Mouse (Mus musculus) hindbrain, embryonic 11.5 days (tissue): ENCODE results near the gene Cryzl1. TPM values are rescaled to one million over a fixed set of nuclear protein-coding genes. Genes with fewer than 3 reads are reported as not detected.

Experiments
- ATAC-seq: fragments of 200-750 bp; cut with Nextera tagmentation; 2 replicates; pipeline ENCODE4 v1.8.0; 2017; ENCODE audit warnings: mild to moderate bottlenecking, moderate TSS enrichment, moderate library complexity; ENCODE audit not compliant: low FRiP score
- DNase-seq: peaks from one replicate; pipeline ENCODE4 v3.0.0-alpha.2; 2015; ENCODE audit warnings: low spot score
- H3K27ac ChIP-seq: fragments of 300-500 bp; sonication (generic); 2 replicates; pipeline ENCODE4 v1.5.1; 2014; ENCODE audit warnings: mild to moderate bottlenecking, low read depth, low read length
- H3K27me3 ChIP-seq: fragments of 300-500 bp; sonication (generic); 2 replicates; pipeline ENCODE4 v1.6.1; 2014; ENCODE audit warnings: mild to moderate bottlenecking, low read length, moderate library complexity, mixed read lengths; ENCODE audit not compliant: control insufficient read depth, insufficient read depth
- H3K36me3 ChIP-seq: fragments of 300-500 bp; sonication (generic); 2 replicates; pipeline ENCODE4 v1.6.1; 2014; ENCODE audit warnings: mild to moderate bottlenecking, low read length, moderate library complexity, mixed read lengths; ENCODE audit not compliant: control insufficient read depth, insufficient read depth
- H3K4me1 ChIP-seq: fragments of 300-500 bp; sonication (generic); replicated peaks from 2 replicates; pipeline ENCODE4 v1.6.1; 2014; ENCODE audit warnings: low read length, mixed read lengths; ENCODE audit not compliant: control insufficient read depth, insufficient read depth
- H3K4me2 ChIP-seq: fragments of 300-500 bp; sonication (generic); replicated peaks from 2 replicates; pipeline ENCODE4 v1.6.1; 2014; ENCODE audit warnings: mild to moderate bottlenecking, low read depth, low read length
- H3K4me3 ChIP-seq: fragments of 300-500 bp; sonication (generic); 2 replicates; pipeline ENCODE4 v1.5.1; 2014; ENCODE audit warnings: low read depth, low read length
- H3K9ac ChIP-seq: fragments of 300-500 bp; sonication (generic); 2 replicates; pipeline ENCODE4 v1.6.1; 2014; ENCODE audit warnings: low read depth, low read length
- H3K9me3 ChIP-seq: fragments of 300-500 bp; sonication (generic); 2 replicates; pipeline ENCODE4 v1.6.1; 2016; ENCODE audit warnings: low read length; ENCODE audit not compliant: control insufficient read depth
- WGBS: fragments of 180-500 bp; shearing (Covaris S2); extraction: QIAGEN DNeasy Blood & Tissue Kit; methylation state at CpG from one replicate; pipeline ENCODE4 v1.1.7; 2014; 5-methylcytosine and 5-hydroxymethylcytosine counted together
- polyA plus RNA-seq: library from polyadenylated mRNA; unstranded; fragments of >200 nt; fragmentation: Nextera tagmentation; extraction: Ambion mirVana; gene quantifications from 2 replicates; pipeline ENCODE4 v1.2.1, GENCODE M21; 2014

Gene Cryzl1
- polyA plus RNA-seq, 1 experiment from 2014 or later, result 93.4 TPM

GRCm38 (mm10) chr16:91765121-91765815 lies 36.5 kb upstream of the Cryzl1 start:
- Histone ChIP-seq H3K27me3 (no peaks in the 10 kb centered on the region), H3K4me1 (peaks cover 9% of the 10 kb centered on the region), H3K4me3 (no peak overlapping the region), H3K36me3 (no peaks in the 10 kb centered on the region), H3K9me3 (no peaks in the 10 kb centered on the region), H3K4me2 (no peak overlapping the region), H3K27ac (no peak overlapping the region), H3K9ac (no peak overlapping the region)
- DNase-seq (no peak), ATAC-seq (no peak)
- 82% methylated on average over 15 of the region's 15 CpGs for WGBS

DNA sequence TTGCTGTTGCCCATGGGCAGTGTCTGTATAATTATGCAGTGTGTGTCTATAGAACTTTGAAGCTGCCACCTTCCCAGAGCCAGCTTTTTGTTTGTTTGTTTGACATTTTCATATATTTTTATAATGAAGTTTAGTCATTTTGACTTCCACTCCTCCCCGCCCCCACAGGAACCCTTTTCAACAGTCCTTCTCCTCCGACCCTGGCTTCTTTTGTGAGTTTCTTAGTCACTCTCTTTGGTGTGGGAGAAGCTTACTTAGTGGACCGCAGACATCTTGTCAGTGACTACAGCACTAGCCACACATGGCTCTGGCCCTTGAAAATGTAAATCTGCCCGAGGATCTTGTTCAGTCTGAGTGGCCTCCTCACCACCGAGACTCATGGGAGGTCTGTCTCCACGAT lies 35.6 kb upstream of the Cryzl1 start:
- no peaks in the 10 kb centered on the region for H3K9me3 ChIP-seq
- peaks cover 5% of the 10 kb centered on the region; the same call in 1 of the 2 replicates for H3K4me1 ChIP-seq
- H3K4me2 ChIP-seq, result no peak overlapping the region
- no peak overlapping the region for H3K27ac ChIP-seq
- no peaks in the 10 kb centered on the region for H3K36me3 ChIP-seq
- H3K9ac ChIP-seq, result no peak overlapping the region
- ATAC-seq (no peak), DNase-seq (no peak)
- H3K4me3 ChIP-seq, result no peak overlapping the region
- H3K27me3 ChIP-seq, result no peaks in the 10 kb centered on the region
- WGBS, result 72% methylated on average over 6 of the region's 6 CpGs

GRCm38 (mm10) chr16:91763975-91764374 lies 35.2 kb upstream of the Cryzl1 start:
- no peak overlapping the region for H3K9ac ChIP-seq
- no peaks in the 10 kb centered on the region for H3K9me3 ChIP-seq
- DNase-seq (no peak), ATAC-seq (no peak)
- H3K4me2 ChIP-seq, result no peak overlapping the region
- 60% methylated on average over 6 of the region's 6 CpGs for WGBS
- H3K4me1 ChIP-seq, result peaks cover 5% of the 10 kb centered on the region; the same call in 1 of the 2 replicates
- H3K27me3 ChIP-seq, result no peaks in the 10 kb centered on the region
- H3K27ac ChIP-seq, result 0 out of 2 replicates have a peak overlapping the region, but pooled peaks have one; percentile 9
- H3K36me3 ChIP-seq, result no peaks in the 10 kb centered on the region
- no peak overlapping the region for H3K4me3 ChIP-seq

GRCm38 (mm10) chr16:91762476-91762875 lies 33.7 kb upstream of the Cryzl1 start:
- no peaks in the 10 kb centered on the region for H3K27me3 ChIP-seq
- no peak overlapping the region for H3K9ac ChIP-seq
- H3K4me1 ChIP-seq, result peaks cover 5% of the 10 kb centered on the region; the same call in 1 of the 2 replicates
- no peak overlapping the region for H3K27ac ChIP-seq
- whole genome bisulfite sequencing, result 84% methylated on average over 7 of the region's 7 CpGs
- ATAC-seq, result no peak
- H3K4me2 ChIP-seq, result no peak overlapping the region
- H3K9me3 ChIP-seq, result no peaks in the 10 kb centered on the region
- DNase-seq, result no peak
- H3K4me3 ChIP-seq, result no peak overlapping the region
- H3K36me3 ChIP-seq, result no peaks in the 10 kb centered on the region

GRCm38 (mm10) chr16:91761761-91762160 lies 33.0 kb upstream of the Cryzl1 start:
- no peaks in the 10 kb centered on the region for H3K36me3 ChIP-seq
- H3K27me3 ChIP-seq, result no peaks in the 10 kb centered on the region
- no peak overlapping the region for H3K9ac ChIP-seq
- WGBS, result 84% methylated on average over 3 of the region's 3 CpGs
- no peaks in the 10 kb centered on the region for H3K9me3 ChIP-seq
- peaks cover 5% of the 10 kb centered on the region for H3K4me1 ChIP-seq
- ATAC-seq (no peak), DNase-seq (no peak)
- no peak overlapping the region for H3K4me3 ChIP-seq
- no peak overlapping the region for H3K27ac ChIP-seq
- H3K4me2 ChIP-seq, result no peak overlapping the region

GRCm38 (mm10) chr16:91761202-91761601 lies 32.4 kb upstream of the Cryzl1 start:
- ATAC-seq (no peak), DNase-seq (no peak)
- Histone ChIP-seq H3K4me2 (no peak overlapping the region), H3K4me1 (peaks cover 5% of the 10 kb centered on the region), H3K36me3 (no peaks in the 10 kb centered on the region), H3K4me3 (no peak overlapping the region), H3K9ac (no peak overlapping the region), H3K27ac (no peak overlapping the region), H3K9me3 (no peaks in the 10 kb centered on the region), H3K27me3 (no peaks in the 10 kb centered on the region)
- WGBS, result 86% methylated on average over 9 of the region's 9 CpGs

DNA sequence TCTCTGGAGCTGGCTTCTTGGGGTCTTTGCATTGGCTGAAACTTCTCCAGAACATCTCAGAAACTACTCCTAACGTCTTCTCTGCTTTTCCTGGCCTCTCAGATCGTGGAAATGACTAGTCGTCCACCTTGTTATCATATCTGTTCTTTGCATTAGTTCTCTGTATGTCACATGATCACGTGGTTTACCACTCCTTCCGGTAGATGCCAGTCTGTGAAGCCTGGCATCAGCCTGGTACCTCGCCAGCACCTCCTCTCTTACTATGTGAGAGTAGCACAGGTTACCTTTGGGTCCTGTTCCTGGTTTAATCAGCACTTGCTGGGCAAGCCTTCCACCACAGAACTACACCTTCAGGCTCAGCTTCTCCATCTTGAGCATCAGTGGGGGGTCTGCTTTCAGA lies 26.2 kb upstream of the Cryzl1 start:
- ATAC-seq (no peak), DNase-seq (no peak)
- WGBS, result 88% methylated on average over 6 of the region's 6 CpGs
- Histone ChIP-seq H3K9me3 (no peaks in the 10 kb centered on the region), H3K4me1 (no peaks in the 10 kb centered on the region; the same call in 1 of the 2 replicates), H3K36me3 (no peaks in the 10 kb centered on the region), H3K27me3 (no peaks in the 10 kb centered on the region), H3K4me2 (no peak overlapping the region), H3K4me3 (no peak overlapping the region), H3K27ac (no peak overlapping the region), H3K9ac (no peak overlapping the region)

DNA sequence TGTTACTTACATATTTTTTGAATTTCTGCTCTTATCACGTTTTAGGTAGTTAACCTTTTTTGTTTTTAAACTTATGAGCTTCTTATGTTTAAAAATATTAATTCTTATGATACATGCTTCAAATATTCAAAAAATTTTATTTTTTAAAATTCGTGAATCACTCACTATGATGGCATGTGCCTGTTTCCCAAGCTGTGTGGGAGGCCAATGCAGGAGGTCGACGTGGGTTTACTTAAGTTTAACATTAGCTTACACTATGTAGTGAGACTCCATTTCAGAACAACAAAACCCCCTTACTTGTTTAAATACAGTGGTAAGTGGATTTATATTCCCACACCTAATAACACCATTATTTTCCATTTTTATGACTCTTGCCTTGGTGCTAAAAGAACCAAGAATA lies 24.8 kb upstream of the Cryzl1 start:
- no peak overlapping the region for H3K4me3 ChIP-seq
- H3K9ac ChIP-seq, result no peak overlapping the region
- no peaks in the 10 kb centered on the region for H3K9me3 ChIP-seq
- H3K27ac ChIP-seq, result no peak overlapping the region
- no peak for DNase-seq
- no peaks in the 10 kb centered on the region for H3K27me3 ChIP-seq
- H3K4me2 ChIP-seq, result no peak overlapping the region
- H3K4me1 ChIP-seq, result no peaks in the 10 kb centered on the region; the same call in 1 of the 2 replicates
- no peaks in the 10 kb centered on the region for H3K36me3 ChIP-seq
- WGBS, result 90% methylated on average over 4 of the region's 4 CpGs
- ATAC-seq, result no peak

- no peak for ATAC-seq
- Histone ChIP-seq H3K4me3 (no peak overlapping the region), H3K4me1 (no peaks in the 10 kb centered on the region; the same call in 1 of the 2 replicates), H3K4me2 (no peak overlapping the region), H3K9me3 (no peaks in the 10 kb centered on the region), H3K27ac (no peak overlapping the region), H3K27me3 (no peaks in the 10 kb centered on the region), H3K9ac (no peak overlapping the region), H3K36me3 (no peaks in the 10 kb centered on the region)
- 79% methylated on average over 13 of the region's 13 CpGs for WGBS
- DNase-seq, result no peak
Observed at GRCm38 (mm10) chr16:91751644-91752385, 23.0 kb upstream of the Cryzl1 start.
